Mouse (Mus musculus) CH12.LX (cell line): ENCODE measurements around the gene Cramp1l. TPM values are rescaled to one million over a fixed set of nuclear protein-coding genes. Genes with fewer than 3 reads are reported as not detected.

Experiments used
- DNase-seq: peaks from one replicate; pipeline ENCODE4 v3.0.0-alpha.2; 2013; ENCODE audit errors: extremely low read depth
- H3K27ac ChIP-seq: 2 replicates; pipeline ENCODE4 v1.5.1; 2012; ENCODE audit warnings: low read depth, mild to moderate bottlenecking, control low read depth, moderate library complexity; ENCODE audit not compliant: insufficient read depth
- H3K27me3 ChIP-seq: replicated peaks from 2 replicates; pipeline ENCODE3; 2012; ENCODE audit warnings: inconsistent platforms
- H3K36me3 ChIP-seq, 2 experiments: replicated peaks in 1 of 2; 2 replicates each; pipeline versions ENCODE3 to v1.6.1; 2012; ENCODE audit warnings: inconsistent platforms in 1 of 2, low read length in 1 of 2, mild to moderate bottlenecking in 1 of 2, mixed read lengths in 1 of 2, moderate library complexity in 1 of 2; ENCODE audit not compliant: control insufficient read depth in 1 of 2, insufficient read depth in 1 of 2
- H3K4me1 ChIP-seq, 2 experiments: 2 replicates each; pipeline ENCODE4 v1.6.1; 2012; ENCODE audit warnings: inconsistent platforms in 1 of 2, moderate library complexity in 1 of 2; ENCODE audit not compliant: insufficient read depth in 2 of 2, control insufficient read depth in 1 of 2
- H3K4me2 ChIP-seq: 2 replicates; pipeline ENCODE4 v1.6.1; 2012; ENCODE audit warnings: low read depth, mild to moderate bottlenecking, control low read depth; ENCODE audit not compliant: poor library complexity, insufficient read depth, severe bottlenecking
- H3K4me3 ChIP-seq, 3 experiments: fragments of 150-350 bp in 1 of 3; sonication (generic) in 1 of 3; replicated peaks in 1 of 3; 2 replicates each; pipeline versions ENCODE3 to v1.5.1; 2011 to 2012; ENCODE audit warnings: low read depth in 2 of 3, low read length in 2 of 3, mild to moderate bottlenecking in 2 of 3, moderate library complexity in 2 of 3, control low read depth in 1 of 3, improper control_type of control experiment in 1 of 3, inconsistent platforms in 1 of 3, mixed read lengths in 1 of 3; ENCODE audit not compliant: poor library complexity in 1 of 3
- H3K79me2 ChIP-seq: replicated peaks from 2 replicates; pipeline ENCODE4 v1.6.1; 2012; ENCODE audit warnings: mild to moderate bottlenecking, moderate library complexity; ENCODE audit not compliant: control insufficient read depth, poor library complexity, insufficient read depth, severe bottlenecking; ENCODE audit errors: extremely low read depth
- H3K9ac ChIP-seq: 2 replicates; pipeline ENCODE4 v1.6.1; 2012; ENCODE audit warnings: low read depth, mild to moderate bottlenecking, control low read depth, moderate library complexity; ENCODE audit not compliant: insufficient read depth
- H3K9me3 ChIP-seq: replicated peaks from 2 replicates; pipeline ENCODE3; 2012; ENCODE audit warnings: low read length, inconsistent platforms, mixed read lengths
- CHD1 ChIP-seq: IDR thresholded peaks from 2 replicates; pipeline ENCODE4 v1.6.1; 2012; ENCODE audit warnings: low read depth, low read length, improper control_type of control experiment, inconsistent platforms
- CHD2 ChIP-seq: IDR thresholded peaks from 2 replicates; pipeline ENCODE4 v1.6.1; 2011; ENCODE audit warnings: low read length, improper control_type of control experiment
- CTCF ChIP-seq, 2 experiments: IDR thresholded peaks in 1 of 2; conservative IDR thresholded peaks in 1 of 2; 2 replicates each; pipeline ENCODE4 v1.5.1; 2011 to 2012; ENCODE audit warnings: low read depth in 2 of 2, low read length in 2 of 2, improper control_type of control experiment in 1 of 2, inconsistent platforms in 1 of 2, mild to moderate bottlenecking in 1 of 2, moderate library complexity in 1 of 2
- E2F4 ChIP-seq: IDR thresholded peaks from 2 replicates; pipeline ENCODE4 v1.6.1; 2011; ENCODE audit warnings: low read depth, low read length, improper control_type of control experiment; ENCODE audit not compliant: insufficient replicate concordance
- ELF1 ChIP-seq: IDR thresholded peaks from 2 replicates; pipeline ENCODE4 v1.6.1; 2014; ENCODE audit warnings: low read depth, mild to moderate bottlenecking, inconsistent platforms, low read length, improper control_type of control experiment
- EP300 ChIP-seq: IDR thresholded peaks from 2 replicates; pipeline ENCODE4 v1.6.1; 2011; ENCODE audit warnings: low read length, improper control_type of control experiment
- ETS1 ChIP-seq: conservative IDR thresholded peaks from 2 replicates; pipeline ENCODE4 v1.6.1; 2012; ENCODE audit warnings: low read depth, mild to moderate bottlenecking, inconsistent platforms, low read length, improper control_type of control experiment, moderate library complexity
- GABPA ChIP-seq: IDR thresholded peaks from 2 replicates; pipeline ENCODE4 v1.6.1; 2012; ENCODE audit warnings: low read depth, low read length, improper control_type of control experiment, inconsistent platforms; ENCODE audit not compliant: insufficient replicate concordance
- HCFC1 ChIP-seq: IDR thresholded peaks from 2 replicates; pipeline ENCODE4 v1.6.1; 2012; ENCODE audit warnings: low read depth, mild to moderate bottlenecking, inconsistent platforms, low read length, improper control_type of control experiment
- IRF4 ChIP-seq: IDR thresholded peaks from 2 replicates; pipeline ENCODE4 v1.6.1; 2014; ENCODE audit warnings: low read depth, mild to moderate bottlenecking, inconsistent platforms, low read length, improper control_type of control experiment
- KAT2A ChIP-seq: IDR thresholded peaks from 2 replicates; pipeline ENCODE4 v1.6.1; 2012; ENCODE audit warnings: low read length, improper control_type of control experiment, inconsistent platforms; ENCODE audit not compliant: insufficient replicate concordance
- MAX ChIP-seq: IDR thresholded peaks from 2 replicates; pipeline ENCODE4 v1.6.1; 2011; ENCODE audit warnings: low read length, improper control_type of control experiment
- MYC ChIP-seq: IDR thresholded peaks from 2 replicates; pipeline ENCODE4 v1.6.1; 2011; ENCODE audit warnings: low read depth, mild to moderate bottlenecking, improper control_type of control experiment, low read length
- NELFE ChIP-seq: IDR thresholded peaks from 2 replicates; pipeline ENCODE4 v1.6.1; 2011; ENCODE audit warnings: low read depth, low read length, improper control_type of control experiment
- NRF1 ChIP-seq: IDR thresholded peaks from 2 replicates; pipeline ENCODE4 v1.6.1; 2014; ENCODE audit warnings: low read depth, mild to moderate bottlenecking, inconsistent platforms, low read length, improper control_type of control experiment, moderate library complexity
- POLR2A ChIP-seq: IDR thresholded peaks from 2 replicates; pipeline ENCODE4 v1.6.1; 2011; ENCODE audit warnings: low read depth, mild to moderate bottlenecking, improper control_type of control experiment, low read length
- RCOR1 ChIP-seq: conservative IDR thresholded peaks from 2 replicates; pipeline ENCODE4 v1.6.1; 2012; ENCODE audit warnings: low read depth, mild to moderate bottlenecking, inconsistent platforms, low read length, improper control_type of control experiment
- SIN3A ChIP-seq: IDR thresholded peaks from 2 replicates; pipeline ENCODE4 v1.6.1; 2012; ENCODE audit warnings: low read length, improper control_type of control experiment, inconsistent platforms
- ZC3H11A ChIP-seq: IDR thresholded peaks from 2 replicates; pipeline ENCODE4 v1.6.1; 2012; ENCODE audit warnings: low read depth, mild to moderate bottlenecking, inconsistent platforms, low read length, improper control_type of control experiment
- dilution Hi-C: fragments of 300-500 bp; cut with MboI; formaldehyde crosslinking; loops from 2 replicates; pipeline ENCODE4 v1.14.3; 2020; ENCODE audit warnings: low sequenced_read_pairs; ENCODE audit not compliant: extremely low pct_unique_long_range_greater_than_20kb, extremely low pct_ligation_motif_present
- in situ Hi-C: fragments of 300-500 bp; cut with MboI; formaldehyde crosslinking; loops from 3 replicates; pipeline ENCODE4 v1.14.3; 2019; ENCODE audit warnings: low sequenced_read_pairs, low pct_ligation_motif_present, low pct_unique_long_range_greater_than_20kb, mixed read lengths
- polyA plus RNA-seq: library from polyadenylated mRNA; unstranded; fragments of >175 nt; gene quantifications from 2 replicates; pipeline ENCODE4 v1.2.1, GENCODE M21; 2012; ENCODE audit warnings: low read depth; ENCODE audit not compliant: insufficient read length
- total RNA-seq, 2 experiments: library from RNA; depleted of rRNA; stranded (reverse); fragments of 300-350 nt in 1 of 2; fragments of >200 nt in 1 of 2; gene quantifications; 2 replicates each; pipeline ENCODE4 v1.2.3; 2012 to 2014

Gene Cramp1l
- total and polyA plus RNA-seq, 3 experiments = 2.1 to 6.9 (median 4.3) TPM

DNA sequence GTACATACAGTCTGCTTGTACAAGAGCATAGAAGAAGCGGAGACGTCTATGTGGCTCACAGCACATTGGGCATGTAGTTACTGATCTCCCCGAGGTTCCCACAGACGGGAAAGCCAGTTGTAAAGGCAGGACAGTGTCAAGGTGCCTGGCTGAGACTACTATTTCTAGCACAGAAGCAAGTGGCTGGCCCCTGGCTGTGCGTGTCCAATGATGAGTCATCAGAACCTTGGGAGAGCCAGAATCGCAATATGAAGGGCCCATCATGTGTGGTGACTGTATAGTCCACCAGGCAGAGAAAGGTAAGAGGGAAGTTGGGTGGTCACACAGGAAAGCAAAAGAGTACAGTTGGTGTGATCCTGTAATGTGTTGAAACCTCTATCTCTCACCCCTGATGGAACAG is 20.9 kb downstream of the Cramp1l start:
- DNase-seq = no peak
- H3K27ac ChIP-seq = no peak overlapping the region
- H3K27me3 ChIP-seq = no peaks in the 10 kb centered on the region
- H3K9ac ChIP-seq = no peak overlapping the region
- H3K4me2 ChIP-seq = no peak overlapping the region
- TF ChIP-seq ETS1 (no peak), POLR2A (no peak), EP300 (no peak), E2F4 (no peak), HCFC1 (no peak), KAT2A (no peak), MAX (no peak), GABPA (no peak), ZC3H11A (no peak), MYC (no peak)
- H3K4me1 ChIP-seq = no peaks in the 10 kb centered on the region
- dilution Hi-C loops = no loop called here
- no peak overlapping the region for H3K4me3 ChIP-seq
- H3K79me2 ChIP-seq = no peaks in the 10 kb centered on the region
- in situ Hi-C loops = no loop called here
- no peaks in the 10 kb centered on the region for H3K9me3 ChIP-seq
- H3K36me3 ChIP-seq = peaks cover 75 to 98% of the 10 kb centered on the region in 2 experiments

DNA sequence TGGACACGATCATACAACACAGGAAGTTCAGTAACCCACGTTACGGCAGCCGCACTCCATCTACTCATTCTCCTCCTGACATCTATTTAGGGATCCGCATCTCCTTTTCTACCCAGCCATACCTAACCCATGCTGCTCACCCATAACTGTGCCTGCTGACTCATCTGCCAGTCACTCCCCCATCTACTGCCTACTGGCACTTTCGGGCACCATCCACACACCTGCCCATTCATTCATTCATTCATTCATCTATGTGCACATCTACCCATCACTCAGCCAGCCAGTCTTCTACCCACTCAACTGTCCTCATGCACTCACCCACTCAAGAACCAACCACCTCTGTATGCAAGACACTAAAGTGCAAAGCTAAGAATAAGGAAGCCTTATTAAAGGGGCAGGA is 28.4 kb downstream of the Cramp1l start:
- in situ Hi-C loops = no loop called here
- TF ChIP-seq E2F4 (no peak), GABPA (no peak), NELFE (no peak), RCOR1 (no peak), MAX (no peak), CTCF (conservative IDR thresholded peaks at IDR 0.05 in 1 of 2, IDR thresholded peaks at IDR 0.05 in 1 of 2; ENCODE audit: low read depth in 2 of 2, low read length in 2 of 2) (no peak), CHD2 (no peak), CHD1 (no peak), NRF1 (no peak), IRF4 (no peak), ZC3H11A (no peak), ELF1 (no peak), SIN3A (no peak)
- DNase-seq = no peak
- peaks cover 73 to 94% of the 10 kb centered on the region in 2 experiments for H3K36me3 ChIP-seq
- H3K27me3 ChIP-seq = no peaks in the 10 kb centered on the region
- dilution Hi-C loops = no loop called here
- no peak overlapping the region for H3K27ac ChIP-seq
- H3K79me2 ChIP-seq = no peaks in the 10 kb centered on the region
- H3K9me3 ChIP-seq = no peaks in the 10 kb centered on the region
- H3K4me1 ChIP-seq = peaks cover 5 to 7% of the 10 kb centered on the region in 2 experiments; a peak in 3 of 4 replicates
- H3K4me3 ChIP-seq = no peak overlapping the region
- no peak overlapping the region for H3K9ac ChIP-seq
- H3K4me2 ChIP-seq = no peak overlapping the region
